Mouse (Mus musculus) forebrain, embryonic 14.5 days (tissue): ENCODE measurements at regions not wholly inside any gene's neighbourhood (a gene's known extent, or its start where the extent isn't known, plus 50 kb on each side); places are given as distances from the start of the nearest gene placed in this dataset.

Source experiments
- ATAC-seq: fragments of 200-750 bp; cut with Nextera tagmentation; 2 replicates; pipeline ENCODE4 v1.8.0; 2017; ENCODE audit warnings: mild to moderate bottlenecking, moderate library complexity
- DNase-seq: peaks from one replicate; pipeline ENCODE4 v3.0.0-alpha.2; 2015; ENCODE audit warnings: low spot score
- H3K27ac ChIP-seq: fragments of 300-500 bp; sonication (generic); 2 replicates; pipeline ENCODE4 v1.5.1; 2014; ENCODE audit warnings: low read depth, mild to moderate bottlenecking, control low read depth, low read length, moderate library complexity
- H3K27me3 ChIP-seq: fragments of 300-500 bp; sonication (generic); replicated peaks from 2 replicates; pipeline ENCODE4 v1.6.1; 2014; ENCODE audit warnings: low read length, control low read depth, mixed read lengths; ENCODE audit not compliant: control insufficient read depth, insufficient read depth
- H3K36me3 ChIP-seq: fragments of 300-500 bp; sonication (generic); 2 replicates; pipeline ENCODE4 v1.6.1; 2014; ENCODE audit warnings: low read length, control low read depth; ENCODE audit not compliant: control insufficient read depth, insufficient read depth
- H3K4me1 ChIP-seq: fragments of 300-500 bp; sonication (generic); 2 replicates; pipeline ENCODE4 v1.6.1; 2014; ENCODE audit warnings: antibody characterized with exemption, low read length, control low read depth; ENCODE audit not compliant: control insufficient read depth, insufficient read depth
- H3K4me2 ChIP-seq: fragments of 300-500 bp; sonication (generic); 2 replicates; pipeline ENCODE4 v1.6.1; 2014; ENCODE audit warnings: mild to moderate bottlenecking, control low read depth, low read length
- H3K4me3 ChIP-seq: fragments of 300-500 bp; sonication (generic); 2 replicates; pipeline ENCODE4 v1.5.1; 2014; ENCODE audit warnings: low read depth, low read length, control low read depth
- H3K9ac ChIP-seq: fragments of 300-500 bp; sonication (generic); 2 replicates; pipeline ENCODE4 v1.6.1; 2014; ENCODE audit warnings: mild to moderate bottlenecking, low read length, control low read depth, moderate library complexity
- H3K9me3 ChIP-seq: fragments of 300-500 bp; sonication (generic); replicated peaks from 2 replicates; pipeline ENCODE4 v1.6.1; 2016; ENCODE audit warnings: low read length, control low read depth, mixed read lengths; ENCODE audit not compliant: control insufficient read depth
- WGBS: fragments of 180-500 bp; shearing (Covaris S2); extraction: QIAGEN DNeasy Blood & Tissue Kit; methylation state at CpG from one replicate; pipeline ENCODE4 v1.1.7; 2014; 5-methylcytosine and 5-hydroxymethylcytosine counted together

- Histone ChIP-seq H3K36me3 (no peaks in the 10 kb centered on the region), H3K9me3 (no peaks in the 10 kb centered on the region), H3K4me3 (no peak overlapping the region), H3K27ac (no peak overlapping the region), H3K9ac (no peak overlapping the region), H3K27me3 (no peaks in the 10 kb centered on the region), H3K4me1 (no peaks in the 10 kb centered on the region), H3K4me2 (no peak overlapping the region)
- ATAC-seq (no peak), DNase-seq (no peak)
- 86% methylated on average over 6 of the region's 6 CpGs for WGBS
Observed at GRCm38 (mm10) chr1:35783427-35783826, 284.8 kb upstream of the Hs6st1 start.

DNA sequence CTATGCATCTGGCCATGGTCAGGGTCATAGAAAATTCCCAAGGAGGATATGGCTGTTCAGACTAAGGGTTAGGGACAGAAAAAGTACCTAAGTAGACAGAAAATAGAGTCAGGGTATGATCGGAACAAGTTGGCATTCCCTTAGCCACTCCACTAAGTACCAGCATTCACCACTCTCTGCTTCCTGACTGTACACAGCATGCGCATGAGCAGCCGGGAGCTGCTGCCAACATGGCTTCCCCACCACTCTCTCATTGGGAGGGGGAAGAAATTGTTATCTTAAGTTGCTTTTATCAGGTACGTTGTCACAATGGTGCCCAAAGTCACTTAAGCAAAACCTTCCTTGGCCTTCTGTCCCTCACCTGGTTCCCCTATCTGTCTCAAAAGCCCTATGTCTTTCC lies 282.0 kb upstream of the Hs6st1 start:
- Histone ChIP-seq H3K9ac (no peak overlapping the region), H3K9me3 (no peaks in the 10 kb centered on the region), H3K36me3 (no peaks in the 10 kb centered on the region), H3K4me1 (no peaks in the 10 kb centered on the region), H3K27ac (no peak overlapping the region), H3K4me3 (no peak overlapping the region), H3K4me2 (no peak overlapping the region), H3K27me3 (no peaks in the 10 kb centered on the region)
- no peak for ATAC-seq
- 93% methylated on average over 4 of the region's 4 CpGs for WGBS
- no peak for DNase-seq

GRCm38 (mm10) chr1:35786668-35787213 lies 281.5 kb upstream of the Hs6st1 start:
- DNase-seq (no peak), ATAC-seq (no peak)
- Histone ChIP-seq H3K36me3 (no peaks in the 10 kb centered on the region), H3K4me1 (no peaks in the 10 kb centered on the region), H3K27me3 (no peaks in the 10 kb centered on the region), H3K4me2 (no peak overlapping the region), H3K4me3 (no peak overlapping the region), H3K27ac (no peak overlapping the region), H3K9ac (no peak overlapping the region), H3K9me3 (no peaks in the 10 kb centered on the region)
- WGBS = 38% methylated on average over 8 of the region's 8 CpGs

DNA sequence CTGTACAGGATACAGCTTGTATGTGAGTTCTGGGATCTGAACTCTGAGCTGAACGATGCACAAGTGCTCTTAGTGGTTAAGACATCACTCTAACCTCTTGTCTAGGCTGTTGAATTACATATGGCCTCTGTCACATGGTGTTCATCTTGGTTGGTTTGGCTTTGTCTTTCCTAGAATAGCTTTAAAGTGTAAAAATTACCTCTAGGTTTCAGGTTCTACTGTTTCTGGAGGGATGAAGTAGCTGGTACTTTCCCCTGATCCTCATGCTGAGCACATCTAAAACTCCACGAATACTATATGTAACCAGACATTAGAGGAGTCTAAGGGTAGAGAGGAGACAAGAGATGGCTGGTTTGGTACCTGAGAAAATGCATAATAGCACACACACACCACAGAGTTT lies 271.1 kb upstream of the Hs6st1 start:
- Histone ChIP-seq H3K4me1 (no peaks in the 10 kb centered on the region), H3K4me2 (no peak overlapping the region), H3K4me3 (no peak overlapping the region), H3K9me3 (no peaks in the 10 kb centered on the region), H3K27ac (no peak overlapping the region), H3K27me3 (no peaks in the 10 kb centered on the region), H3K36me3 (no peaks in the 10 kb centered on the region), H3K9ac (no peak overlapping the region)
- ATAC-seq (no peak), DNase-seq (no peak)
- 81% methylated on average over 2 of the region's 2 CpGs for WGBS

DNA sequence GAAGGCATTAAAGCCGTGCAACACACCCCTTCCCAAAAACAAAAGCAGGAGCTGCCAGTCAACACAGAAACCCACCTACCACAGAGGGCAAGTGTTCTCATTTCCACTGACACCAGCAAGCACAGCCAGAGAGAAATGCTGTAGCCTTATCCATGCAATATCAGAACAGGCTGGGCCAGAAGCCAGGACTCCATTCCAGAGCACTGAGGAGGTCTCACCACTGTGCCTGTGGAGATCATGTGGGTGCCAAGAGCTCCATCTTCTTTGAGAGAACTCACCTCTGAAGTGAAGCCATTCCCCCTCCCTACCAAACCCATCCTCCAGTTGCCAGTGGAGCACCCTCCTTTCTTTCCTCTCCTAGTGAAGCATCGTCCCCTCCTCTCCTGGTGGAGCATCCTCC lies 270.7 kb upstream of the Hs6st1 start:
- Histone ChIP-seq H3K4me3 (no peak overlapping the region), H3K27me3 (no peaks in the 10 kb centered on the region), H3K36me3 (no peaks in the 10 kb centered on the region), H3K27ac (no peak overlapping the region), H3K9ac (no peak overlapping the region), H3K4me1 (no peaks in the 10 kb centered on the region), H3K9me3 (no peaks in the 10 kb centered on the region), H3K4me2 (no peak overlapping the region)
- WGBS = 68% methylated on average over 2 of the region's 2 CpGs
- no peak for DNase-seq
- no peak for ATAC-seq

GRCm38 (mm10) chr1:35805546-35805945 lies 262.7 kb upstream of the Hs6st1 start:
- no peak overlapping the region for H3K27ac ChIP-seq
- ATAC-seq = no peak
- H3K9me3 ChIP-seq = no peaks in the 10 kb centered on the region
- no peak overlapping the region for H3K9ac ChIP-seq
- WGBS = 81% methylated on average over 3 of the region's 3 CpGs
- DNase-seq = no peak
- H3K4me2 ChIP-seq = no peak overlapping the region
- no peaks in the 10 kb centered on the region for H3K36me3 ChIP-seq
- no peak overlapping the region for H3K4me3 ChIP-seq
- H3K4me1 ChIP-seq = no peaks in the 10 kb centered on the region
- no peaks in the 10 kb centered on the region for H3K27me3 ChIP-seq

GRCm38 (mm10) chr1:35806329-35806728 lies 261.9 kb upstream of the Hs6st1 start:
- H3K9ac ChIP-seq = no peak overlapping the region
- no peaks in the 10 kb centered on the region for H3K27me3 ChIP-seq
- no peaks in the 10 kb centered on the region for H3K9me3 ChIP-seq
- no peaks in the 10 kb centered on the region for H3K36me3 ChIP-seq
- no peak overlapping the region for H3K27ac ChIP-seq
- no peak for ATAC-seq
- peak; percentile 21 for DNase-seq
- no peak overlapping the region for H3K4me3 ChIP-seq
- 27% methylated on average over 2 of the region's 2 CpGs for WGBS
- no peaks in the 10 kb centered on the region for H3K4me1 ChIP-seq
- no peak overlapping the region for H3K4me2 ChIP-seq

DNA sequence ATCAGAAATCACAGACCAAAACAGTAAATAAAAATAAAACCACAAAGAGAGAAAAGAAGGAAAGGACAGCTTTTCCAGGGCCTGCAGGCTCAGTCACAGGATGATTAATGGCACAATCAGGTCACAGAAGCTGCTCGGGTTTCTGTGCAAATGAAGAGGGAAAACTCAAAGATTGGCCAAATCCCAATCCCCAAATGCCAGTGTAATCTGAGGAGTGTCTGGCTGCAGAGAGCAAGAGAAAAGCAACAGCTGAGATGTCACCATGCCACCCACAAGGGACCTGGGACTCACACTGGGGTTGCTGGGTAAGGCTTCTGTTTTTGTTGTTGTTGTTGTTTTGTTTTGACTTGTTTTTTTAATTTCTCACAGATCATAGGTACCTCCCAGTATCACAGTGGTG lies 261.5 kb upstream of the Hs6st1 start:
- Histone ChIP-seq H3K9ac (no peak overlapping the region), H3K27ac (no peak overlapping the region), H3K4me2 (no peak overlapping the region), H3K4me3 (no peak overlapping the region), H3K27me3 (no peaks in the 10 kb centered on the region), H3K4me1 (no peaks in the 10 kb centered on the region), H3K9me3 (no peaks in the 10 kb centered on the region), H3K36me3 (no peaks in the 10 kb centered on the region)
- DNase-seq = peak; percentile 9
- ATAC-seq = no peak
- 16% methylated on average over 1 of the region's 1 CpGs for WGBS

DNA sequence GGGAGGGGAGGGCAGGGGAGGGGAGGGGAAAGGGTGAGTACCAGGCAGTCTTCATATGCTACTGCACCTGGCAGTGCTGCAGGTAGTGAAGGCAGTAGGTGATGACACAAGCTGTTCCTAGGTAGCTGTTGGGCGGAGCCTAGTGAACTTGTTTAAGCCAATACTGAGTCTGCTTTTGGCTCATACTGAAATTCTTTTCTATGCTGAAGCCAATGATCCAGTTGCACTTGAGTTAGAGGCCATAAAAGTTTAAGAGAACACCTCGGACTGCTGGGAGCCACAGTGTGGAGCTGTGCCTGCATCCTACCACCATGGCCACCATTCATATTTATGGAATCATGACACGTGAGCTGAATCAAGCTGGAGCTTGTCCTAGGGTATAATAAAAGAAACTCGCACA lies 259.3 kb upstream of the Hs6st1 start:
- Histone ChIP-seq H3K36me3 (no peaks in the 10 kb centered on the region), H3K4me2 (no peak overlapping the region), H3K4me1 (no peaks in the 10 kb centered on the region), H3K9ac (no peak overlapping the region), H3K9me3 (no peaks in the 10 kb centered on the region), H3K27ac (no peak overlapping the region), H3K27me3 (no peaks in the 10 kb centered on the region), H3K4me3 (no peak overlapping the region)
- WGBS = 91% methylated on average over 4 of the region's 4 CpGs
- no peak for DNase-seq
- ATAC-seq = no peak
